Comparison of ENCODE assay signal across 13 mouse cellular contexts in genomic region chr4:98103337-98103666, GRCm38 (mm10).
DNase-seq lines count a peak whose midpoint lies in the region; ATAC-seq lines count a peak whose summit lies in the region.
"Had no signal": no experiment of that assay in that cellular context is flagged by ENCODE, and none has a peak within 500 bp of the region (broad histone marks: within the 10 kb centered on the region; RNA-seq: fewer than 3 reads in every experiment).

No protein-coding gene starts in this region.

- no peaks in the 10 kb centered on the region for H3K9me3 ChIP-seq in hindbrain, embryonic 10.5 days
- no peaks in the 10 kb centered on the region for H3K9me3 ChIP-seq in hindbrain, embryonic 11.5 days (ENCODE audit: control insufficient read depth, low read length)
- H3K9me3 ChIP-seq in forebrain, embryonic 10.5 days = no peaks in the 10 kb centered on the region
- no peaks in the 10 kb centered on the region for H3K9me3 ChIP-seq in hindbrain, embryonic 14.5 days (ENCODE audit: control insufficient read depth, low read length)
- H3K9me3 ChIP-seq in midbrain, embryonic 13.5 days = no peaks in the 10 kb centered on the region

- no peaks in the 10 kb centered on the region for H3K36me3 ChIP-seq in hindbrain, embryonic 10.5 days
- no peaks in the 10 kb centered on the region for H3K36me3 ChIP-seq in hindbrain, embryonic 11.5 days (ENCODE audit: control insufficient read depth, insufficient read depth, low read length)
- H3K36me3 ChIP-seq in forebrain, embryonic 10.5 days (replicated peaks) = no peaks in the 10 kb centered on the region
- no peaks in the 10 kb centered on the region for H3K36me3 ChIP-seq in hindbrain, embryonic 14.5 days (replicated peaks; ENCODE audit: control insufficient read depth, insufficient read depth)
- H3K36me3 ChIP-seq in midbrain, embryonic 13.5 days = no peaks in the 10 kb centered on the region

- 60% methylated on average over 2 of the region's 2 CpGs for WGBS in hindbrain, embryonic 10.5 days
- WGBS in hindbrain, embryonic 11.5 days = 62% methylated on average over 2 of the region's 2 CpGs
- WGBS in forebrain, embryonic 10.5 days = 31% methylated on average over 2 of the region's 2 CpGs
- 30% methylated on average over 2 of the region's 2 CpGs for WGBS in hindbrain, embryonic 14.5 days
- WGBS in midbrain, embryonic 13.5 days = 23% methylated on average over 2 of the region's 2 CpGs

- no peak overlapping the region for H3K4me2 ChIP-seq in hindbrain, embryonic 11.5 days (replicated peaks; ENCODE audit: low read depth, low read length)
- H3K4me2 ChIP-seq in hindbrain, embryonic 14.5 days (replicated peaks) = no peak overlapping the region
- H3K4me2 ChIP-seq in midbrain, embryonic 13.5 days (replicated peaks) = peak overlapping the region; percentile 48

- peak overlapping the region; percentile 71 for H3K27ac ChIP-seq in hindbrain, embryonic 10.5 days
- H3K27ac ChIP-seq in hindbrain, embryonic 11.5 days (ENCODE audit: low read depth, low read length) = no peak overlapping the region
- H3K27ac ChIP-seq in forebrain, embryonic 10.5 days = peak overlapping the region; percentile 87
- peak overlapping the region; percentile 45 for H3K27ac ChIP-seq in hindbrain, embryonic 14.5 days
- peak overlapping the region; percentile 75 for H3K27ac ChIP-seq in midbrain, embryonic 13.5 days

- ATAC-seq in hindbrain, embryonic 11.5 days (ENCODE audit: low FRiP score) = no peak
- no peak; the same call in 1 of the 2 replicates for ATAC-seq in hindbrain, embryonic 14.5 days (ENCODE audit: low FRiP score)
- no peak; the same call in 1 of the 2 replicates for ATAC-seq in midbrain, embryonic 13.5 days
- ATAC-seq in erythroblast, adult 5-6 weeks (replicated peaks; ENCODE audit: low FRiP score, poor library complexity, severe bottlenecking) = no peak
- ATAC-seq: CD4-positive, CD25-positive, alpha-beta regulatory T cell, adult 4 months; intestine, embryonic 16.5 days; Patski had no signal

- no peak overlapping the region for H3K4me3 ChIP-seq in hindbrain, embryonic 10.5 days
- no peak overlapping the region for H3K4me3 ChIP-seq in hindbrain, embryonic 11.5 days (ENCODE audit: low read depth, low read length)
- H3K4me3 ChIP-seq in forebrain, embryonic 10.5 days = no peak overlapping the region
- no peak overlapping the region for H3K4me3 ChIP-seq in hindbrain, embryonic 14.5 days (replicated peaks; ENCODE audit: low read length)
- H3K4me3 ChIP-seq in midbrain, embryonic 13.5 days (replicated peaks) = no peak overlapping the region

- no peak overlapping the region for H3K9ac ChIP-seq in hindbrain, embryonic 11.5 days (ENCODE audit: low read depth, low read length)
- H3K9ac ChIP-seq in hindbrain, embryonic 14.5 days = no peak overlapping the region
- no peak overlapping the region for H3K9ac ChIP-seq in midbrain, embryonic 13.5 days (replicated peaks)

- peaks cover 92% of the 10 kb centered on the region for H3K4me1 ChIP-seq in hindbrain, embryonic 10.5 days (replicated peaks)
- peaks cover 20% of the 10 kb centered on the region for H3K4me1 ChIP-seq in hindbrain, embryonic 11.5 days (replicated peaks; ENCODE audit: control insufficient read depth, insufficient read depth, low read length)
- peaks cover 89% of the 10 kb centered on the region for H3K4me1 ChIP-seq in forebrain, embryonic 10.5 days
- peaks cover 51% of the 10 kb centered on the region for H3K4me1 ChIP-seq in hindbrain, embryonic 14.5 days (replicated peaks; ENCODE audit: control insufficient read depth, insufficient read depth, low read length)
- H3K4me1 ChIP-seq in midbrain, embryonic 13.5 days (replicated peaks) = peaks cover 94% of the 10 kb centered on the region

- peaks cover 37% of the 10 kb centered on the region for H3K27me3 ChIP-seq in hindbrain, embryonic 10.5 days (ENCODE audit: insufficient read depth, poor library complexity, severe bottlenecking)
- H3K27me3 ChIP-seq in hindbrain, embryonic 11.5 days (ENCODE audit: control insufficient read depth, insufficient read depth, low read length) = no peaks in the 10 kb centered on the region
- H3K27me3 ChIP-seq in forebrain, embryonic 10.5 days (ENCODE audit: poor library complexity, severe bottlenecking) = peaks cover 70% of the 10 kb centered on the region
- no peaks in the 10 kb centered on the region for H3K27me3 ChIP-seq in hindbrain, embryonic 14.5 days (ENCODE audit: control insufficient read depth, insufficient read depth, low read length)
- peaks cover 5% of the 10 kb centered on the region; the same call in 1 of the 2 replicates for H3K27me3 ChIP-seq in midbrain, embryonic 13.5 days
- H3K27me3 ChIP-seq: Patski had no signal

- no peak for DNase-seq in hindbrain, embryonic 10.5 days (ENCODE audit: low spot score)
- no peak for DNase-seq in hindbrain, embryonic 11.5 days (ENCODE audit: low spot score)
- no peak for DNase-seq in forebrain, embryonic 10.5 days (ENCODE audit: extremely low spot score, low spot score)
- no peak for DNase-seq in hindbrain, embryonic 14.5 days (ENCODE audit: low spot score)
- DNase-seq in c-Kit-positive CD71-positive TER-119-positive erythroid progenitor cells, embryonic 14.5 days (ENCODE audit: low spot score) = no peak
- no peak for DNase-seq in cerebellum, adult 9-11 months
- DNase-seq: adrenal gland, adult 2 months; lung, adult 2 months had no signal
